In genomic region chr12:85879631-85880314, GRCm38 (mm10) we compare ENCODE assay signal across 7 mouse cellular contexts. TPM values are rescaled to one million over a fixed set of nuclear protein-coding genes. Genes with fewer than 3 reads are reported as not detected.
DNase-seq lines count a peak whose midpoint lies in the region; ATAC-seq and TF ChIP-seq lines count a peak whose summit lies in the region.

No protein-coding gene starts in this region.

- no peaks in the 10 kb centered on the region for H3K27me3 ChIP-seq in liver, embryonic 11.5 days (replicated peaks; ENCODE audit: control insufficient read depth, insufficient read depth, low read length)
- H3K27me3 ChIP-seq in liver, embryonic 12.5 days (replicated peaks): no peaks in the 10 kb centered on the region
- no peaks in the 10 kb centered on the region for H3K27me3 ChIP-seq in lung, postnatal 0 days (replicated peaks; ENCODE audit: insufficient read depth, low read length)

- H3K9me3 ChIP-seq in liver, embryonic 11.5 days (ENCODE audit: control insufficient read depth, low read length): no peaks in the 10 kb centered on the region
- no peaks in the 10 kb centered on the region for H3K9me3 ChIP-seq in liver, embryonic 12.5 days (replicated peaks)
- no peaks in the 10 kb centered on the region for H3K9me3 ChIP-seq in lung, postnatal 0 days (ENCODE audit: low read length)

- H3K4me2 ChIP-seq in liver, embryonic 11.5 days: no peak overlapping the region
- H3K4me2 ChIP-seq in liver, embryonic 12.5 days: no peak overlapping the region
- no peak overlapping the region for H3K4me2 ChIP-seq in lung, postnatal 0 days (replicated peaks; ENCODE audit: low read depth, low read length)

- no peak for TF ChIP-seq EP300 in lung, postnatal 0 days (IDR thresholded peaks at IDR 0.05)

- H3K9ac ChIP-seq in liver, embryonic 11.5 days (ENCODE audit: low read depth, low read length): no peak overlapping the region
- H3K9ac ChIP-seq in liver, embryonic 12.5 days: no peak overlapping the region
- no peak overlapping the region for H3K9ac ChIP-seq in lung, postnatal 0 days (replicated peaks; ENCODE audit: low read depth)

- peak; percentile 24 for DNase-seq in liver, embryonic 11.5 days (ENCODE audit: low spot score)
- DNase-seq in gastrocnemius, postnatal 10 days: peak; percentile 46
- peak; percentile 63 for DNase-seq in heart, postnatal 4 days
- peak; percentile 48 for DNase-seq in lung, postnatal 0 days (ENCODE audit: low spot score)
- no peak for DNase-seq in thymus, postnatal 14 days
- DNase-seq in spleen, postnatal 14 days (ENCODE audit: low spot score in 2 of 2): no peak

- WGBS in liver, embryonic 11.5 days: 75% methylated on average over 8 of the region's 8 CpGs
- WGBS in liver, embryonic 12.5 days (ENCODE audit: insufficient replicate concordance): 75% methylated on average over 8 of the region's 8 CpGs
- 56% methylated on average over 8 of the region's 8 CpGs for WGBS in lung, postnatal 0 days

- peaks cover 5% of the 10 kb centered on the region for H3K36me3 ChIP-seq in liver, embryonic 11.5 days (ENCODE audit: control insufficient read depth, insufficient read depth, low read length)
- H3K36me3 ChIP-seq in liver, embryonic 12.5 days: peaks cover 52% of the 10 kb centered on the region
- H3K36me3 ChIP-seq in lung, postnatal 0 days (ENCODE audit: insufficient read depth, low read length): no peaks in the 10 kb centered on the region

- no peak for TF ChIP-seq CTCF in lung, postnatal 0 days (IDR thresholded peaks at IDR 0.05)

- no peak for ATAC-seq in liver, embryonic 11.5 days (replicated peaks; ENCODE audit: low FRiP score)
- ATAC-seq in liver, embryonic 12.5 days: no peak
- peak; percentile 41; the same call in 1 of the 2 replicates for ATAC-seq in lung, postnatal 0 days

- no peaks in the 10 kb centered on the region for H3K4me1 ChIP-seq in liver, embryonic 11.5 days (replicated peaks; ENCODE audit: control insufficient read depth, insufficient read depth, low read length)
- H3K4me1 ChIP-seq in liver, embryonic 12.5 days: no peaks in the 10 kb centered on the region
- no peaks in the 10 kb centered on the region for H3K4me1 ChIP-seq in lung, postnatal 0 days (ENCODE audit: insufficient read depth, low read depth, low read length)

- H3K4me3 ChIP-seq in liver, embryonic 11.5 days (ENCODE audit: low read depth, low read length): no peak overlapping the region
- H3K4me3 ChIP-seq in liver, embryonic 12.5 days: no peak overlapping the region
- no peak overlapping the region for H3K4me3 ChIP-seq in lung, postnatal 0 days (ENCODE audit: low read depth, low read length)

- no peak overlapping the region for H3K27ac ChIP-seq in liver, embryonic 11.5 days (ENCODE audit: low read depth, low read length)
- H3K27ac ChIP-seq in liver, embryonic 12.5 days: no peak overlapping the region
- no peak overlapping the region for H3K27ac ChIP-seq in lung, postnatal 0 days (ENCODE audit: low read length)

RNA-seq across cellular contexts. Expression of gene Ttll5, which starts 55.3 kb away (rescaled TPM):
- 13.9 and 14.6 TPM in 2 replicates for polyA plus RNA-seq in liver, embryonic 11.5 days (2014; fragmentation: Nextera tagmentation; extraction: Ambion mirVana)
- 9.8 and 10.4 TPM in 2 replicates for polyA plus RNA-seq in liver, embryonic 12.5 days (2016; fragmentation: Nextera tagmentation; extraction: Ambion mirVana)
- total RNA-seq in gastrocnemius, postnatal 10 days (2021): 10 to 100 TPM in 1 of 2 experiments, 1 to 10 TPM in 1; 9.9 to 12.7 TPM
- total RNA-seq in heart, postnatal 4 days (2021): 10 to 100 TPM; 16.8 to 17.9 TPM
- 4.9 and 6.4 TPM in 2 replicates for polyA plus RNA-seq in lung, postnatal 0 days (2015; fragmentation: Nextera tagmentation; extraction: Ambion mirVana)

RNA-seq across cellular contexts. Expression of gene Erg28, which starts 55.4 kb away (rescaled TPM):
- 138 and 141 TPM in 2 replicates for polyA plus RNA-seq in liver, embryonic 11.5 days (2014; fragmentation: Nextera tagmentation; extraction: Ambion mirVana)
- 99.3 and 101 TPM in 2 replicates for polyA plus RNA-seq in liver, embryonic 12.5 days (2016; fragmentation: Nextera tagmentation; extraction: Ambion mirVana)
- 10 to 100 TPM; 10.1 to 11.8 TPM for total RNA-seq in gastrocnemius, postnatal 10 days (2021)
- total RNA-seq in heart, postnatal 4 days (2021): 10 to 100 TPM; 15.2 to 19.0 TPM
- 76.5 and 80.8 TPM in 2 replicates for polyA plus RNA-seq in lung, postnatal 0 days (2015; fragmentation: Nextera tagmentation; extraction: Ambion mirVana)

Comparison
In these comparisons a context has a peak if more than half of its experiments do, and no peak if none do; other contexts are left out.
1. DNase-seq: peak in liver, embryonic 11.5 days (single experiment), gastrocnemius, postnatal 10 days (single experiment), heart, postnatal 4 days (single experiment) and lung, postnatal 0 days (single experiment); none in thymus, postnatal 14 days (single experiment) and spleen, postnatal 14 days (0 of 2).